Mouse (Mus musculus): Measurements from ENCODE around the gene Selenom. TPM values are rescaled to one million over a fixed set of nuclear protein-coding genes. Genes with fewer than 3 reads are reported as not detected.

The Selenom gene
- polyA plus RNA-seq, 1 experiment from 2014 or later = 79.4 TPM

DNA sequence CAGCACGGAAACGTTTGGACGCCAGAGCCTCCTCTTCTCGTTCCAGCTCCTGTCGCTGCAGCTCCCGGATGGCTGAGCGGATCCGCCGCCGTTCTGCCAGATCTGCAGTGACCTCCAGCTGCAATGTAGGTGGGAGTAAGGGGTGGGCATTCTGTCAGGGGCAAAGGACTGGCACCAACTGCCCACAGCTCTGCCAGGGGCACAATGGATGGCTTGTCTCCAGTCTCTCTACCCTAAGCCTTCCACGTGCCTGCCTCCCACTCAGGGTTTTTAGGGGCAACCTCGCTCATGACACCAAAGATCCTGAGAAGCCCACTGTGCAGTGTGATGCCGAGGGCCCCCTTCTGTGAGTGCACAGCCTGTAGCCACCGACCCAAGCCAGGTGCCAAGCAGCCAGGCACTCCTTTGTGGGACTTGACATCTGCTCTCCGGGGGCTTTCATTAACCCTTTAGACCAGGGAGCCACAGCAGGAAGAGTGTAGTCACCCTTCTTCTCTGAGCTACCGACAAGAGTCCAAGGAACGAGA, 19.0 kb downstream of the Selenom start:
- H3K9ac ChIP-seq (replicated peaks) = no peak overlapping the region

DNA sequence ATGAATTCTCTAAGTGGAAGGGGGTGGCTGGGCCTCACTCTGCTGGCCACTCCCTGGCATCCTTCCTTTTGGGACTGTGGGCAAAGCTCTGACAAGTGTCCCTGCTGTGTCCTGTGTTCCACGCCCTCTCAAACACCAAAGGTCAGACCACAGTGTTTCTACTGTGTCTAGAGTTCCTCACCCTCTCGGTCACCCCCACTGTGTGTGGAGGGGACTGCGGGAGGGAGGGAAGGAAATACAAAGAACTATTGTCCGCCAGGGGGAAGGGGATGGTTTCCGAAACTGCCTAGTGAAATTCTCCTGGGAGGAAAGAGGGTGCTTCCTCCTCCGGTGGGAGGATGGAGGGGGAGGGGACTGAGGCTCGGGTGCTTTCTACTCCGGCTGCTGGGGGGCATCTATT, 20.5 kb downstream of the Selenom start:
- H3K9me3 ChIP-seq = no peaks in the 10 kb centered on the region
- WGBS = 19% methylated on average over 8 of the region's 8 CpGs
- H3K4me2 ChIP-seq = peak overlapping the region; percentile 71
- peaks cover 34% of the 10 kb centered on the region for H3K4me1 ChIP-seq (replicated peaks)
- ATAC-seq (ENCODE audit: insufficient number of reproducible peaks, insufficient read depth, low FRiP score, low TSS enrichment, low read depth) = no peak
- peak overlapping the region; percentile 94; the same call in 1 of the 2 replicates for H3K27ac ChIP-seq
- H3K4me3 ChIP-seq (replicated peaks) = peak overlapping the region; percentile 44
- peaks cover 44% of the 10 kb centered on the region for H3K36me3 ChIP-seq
- no peaks in the 10 kb centered on the region for H3K27me3 ChIP-seq
- peak overlapping the region; percentile 47; the same call in 1 of the 2 replicates for H3K9ac ChIP-seq (replicated peaks)

More for the DNA sequence above, 19.0 kb downstream of the Selenom start:
- Histone ChIP-seq H3K4me1 (replicated peaks) (peaks cover 31% of the 10 kb centered on the region), H3K4me3 (replicated peaks) (no peak overlapping the region), H3K36me3 (peaks cover 59% of the 10 kb centered on the region), H3K9me3 (no peaks in the 10 kb centered on the region), H3K27ac (no peak overlapping the region), H3K4me2 (no peak overlapping the region), H3K27me3 (no peaks in the 10 kb centered on the region)
- 87% methylated on average over 17 of the region's 17 CpGs for WGBS
- ATAC-seq (ENCODE audit: insufficient number of reproducible peaks, insufficient read depth, low FRiP score, low TSS enrichment, low read depth) = no peak

DNA sequence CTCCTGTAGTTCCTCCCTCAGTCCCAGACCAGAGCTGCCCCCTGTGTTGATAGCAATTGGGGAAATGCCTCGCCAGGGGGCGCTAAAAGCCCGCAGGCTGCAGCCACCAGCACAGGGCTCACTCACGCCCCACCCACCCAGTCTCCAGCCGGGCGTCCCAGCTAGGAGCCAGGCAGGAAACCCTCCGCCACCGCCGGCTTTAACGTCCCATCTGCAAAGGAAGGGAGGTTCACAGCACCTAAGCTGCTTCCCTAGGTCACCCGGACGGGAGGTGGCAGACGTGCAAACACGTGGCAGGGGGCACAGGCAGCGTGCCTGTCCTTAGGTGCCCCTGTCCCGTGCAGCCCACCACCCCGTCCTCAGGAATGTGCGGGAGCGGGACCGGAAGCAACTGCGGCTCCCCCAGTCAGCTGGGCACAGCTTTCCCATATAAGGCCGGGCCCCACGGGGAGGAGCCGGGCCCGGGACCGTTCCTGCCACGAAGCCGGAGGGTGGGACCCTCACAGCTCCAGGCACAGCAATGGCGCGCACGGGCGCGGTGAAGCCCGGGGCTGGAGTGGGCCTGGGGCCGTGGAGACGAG, 21.0 kb downstream of the Selenom start:
- Histone ChIP-seq H3K36me3 (peaks cover 39% of the 10 kb centered on the region), H3K27ac (peak overlapping the region; percentile 94), H3K27me3 (no peaks in the 10 kb centered on the region), H3K9ac (replicated peaks) (peak overlapping the region; percentile 71), H3K4me2 (peak overlapping the region; percentile 71), H3K4me1 (replicated peaks) (peaks cover 34% of the 10 kb centered on the region), H3K9me3 (no peaks in the 10 kb centered on the region), H3K4me3 (replicated peaks) (peak overlapping the region; percentile 44)
- peak; percentile 89 for ATAC-seq (ENCODE audit: insufficient number of reproducible peaks, insufficient read depth, low FRiP score, low TSS enrichment, low read depth)
- 0% methylated on average over 36 of the region's 36 CpGs for WGBS

DNA sequence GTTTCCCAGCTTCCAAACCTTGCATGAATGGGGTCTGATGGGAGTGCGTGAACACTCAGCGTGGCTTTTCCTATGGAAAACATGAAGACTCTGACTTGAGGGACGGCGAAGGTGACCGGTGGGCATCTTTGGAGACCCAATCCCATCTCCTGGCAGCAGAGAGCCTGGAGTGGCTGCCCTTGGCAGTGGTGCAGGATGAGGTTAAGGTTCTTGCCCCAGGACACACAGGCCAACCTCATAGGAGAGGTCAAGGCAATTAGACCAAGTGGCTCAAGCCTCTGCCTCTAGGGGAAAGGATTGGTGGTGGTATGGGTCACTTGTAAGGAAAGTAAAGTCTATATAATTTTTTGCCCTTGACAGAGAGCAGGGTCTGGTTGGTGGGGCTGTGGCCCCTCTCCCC, 21.6 kb downstream of the Selenom start:
- peak overlapping the region; percentile 71 for H3K4me2 ChIP-seq
- H3K9ac ChIP-seq (replicated peaks) = peak overlapping the region; percentile 71
- no peak for ATAC-seq (ENCODE audit: insufficient number of reproducible peaks, insufficient read depth, low FRiP score, low TSS enrichment, low read depth)
- peaks cover 33% of the 10 kb centered on the region for H3K36me3 ChIP-seq
- H3K9me3 ChIP-seq = no peaks in the 10 kb centered on the region
- peak overlapping the region; percentile 94 for H3K27ac ChIP-seq
- no peaks in the 10 kb centered on the region for H3K27me3 ChIP-seq
- H3K4me3 ChIP-seq (replicated peaks) = peak overlapping the region; percentile 44
- WGBS = 59% methylated on average over 5 of the region's 5 CpGs
- H3K4me1 ChIP-seq (replicated peaks) = peaks cover 34% of the 10 kb centered on the region

DNA sequence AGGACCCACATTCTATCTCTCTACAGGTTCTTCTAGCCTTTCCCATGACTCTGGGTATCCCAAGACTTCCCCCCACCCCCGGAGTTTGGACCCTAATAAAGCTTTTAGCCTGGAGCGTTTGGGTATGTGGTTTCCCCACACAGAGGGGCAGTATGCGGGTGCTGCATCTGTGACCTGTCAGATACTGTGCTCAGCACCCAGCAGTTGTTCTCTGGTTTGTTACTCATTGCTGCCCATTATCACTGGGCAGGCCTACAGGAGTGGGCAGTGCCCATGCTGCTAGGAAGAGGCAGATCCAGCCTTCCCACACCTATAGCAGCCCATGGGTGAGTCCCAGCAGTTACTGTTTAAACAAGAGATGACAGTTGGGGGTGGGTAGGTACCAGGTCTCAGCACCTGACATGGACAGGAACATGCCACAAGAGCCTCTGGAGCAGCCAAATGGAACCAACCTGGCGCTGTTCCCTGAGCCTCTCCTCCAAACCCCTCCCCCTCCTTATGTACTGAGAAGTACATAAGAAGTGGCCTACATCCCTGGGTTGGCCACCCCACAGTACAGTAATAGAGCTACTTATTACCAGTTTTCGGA, 22.4 kb downstream of the Selenom start:
- H3K27me3 ChIP-seq = no peaks in the 10 kb centered on the region
- no peak for ATAC-seq (ENCODE audit: insufficient number of reproducible peaks, insufficient read depth, low FRiP score, low TSS enrichment, low read depth)
- WGBS = 96% methylated on average over 5 of the region's 5 CpGs
- H3K9me3 ChIP-seq = no peaks in the 10 kb centered on the region
- no peak overlapping the region for H3K27ac ChIP-seq
- H3K9ac ChIP-seq (replicated peaks) = no peak overlapping the region
- peak overlapping the region; percentile 71 for H3K4me2 ChIP-seq
- peaks cover 25% of the 10 kb centered on the region for H3K36me3 ChIP-seq
- H3K4me3 ChIP-seq (replicated peaks) = peak overlapping the region; percentile 44; the same call in 1 of the 2 replicates
- peaks cover 34% of the 10 kb centered on the region for H3K4me1 ChIP-seq (replicated peaks)

DNA sequence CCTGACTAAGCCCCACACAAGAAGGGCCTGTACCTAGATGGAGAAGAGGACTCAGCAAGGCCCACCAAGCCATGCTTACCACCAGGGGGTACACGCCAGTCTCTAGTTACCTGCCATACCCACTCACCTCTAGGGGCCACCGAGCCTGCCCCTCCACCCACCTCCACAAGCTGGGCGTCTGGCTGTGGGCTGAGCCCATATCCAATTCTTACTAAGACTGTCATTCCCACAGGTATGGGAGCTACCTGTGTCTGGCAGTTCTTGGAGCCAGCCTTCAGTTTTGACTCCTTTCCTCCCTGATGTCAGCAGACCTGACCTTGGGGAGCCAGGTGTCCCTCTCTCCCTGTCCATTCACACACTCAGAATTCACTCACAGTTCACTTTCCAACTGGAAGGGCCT, 23.2 kb downstream of the Selenom start:
- Histone ChIP-seq H3K4me3 (replicated peaks) (peak overlapping the region; percentile 62), H3K27ac (no peak overlapping the region), H3K36me3 (peaks cover 17% of the 10 kb centered on the region), H3K4me1 (replicated peaks) (peaks cover 34% of the 10 kb centered on the region), H3K4me2 (peak overlapping the region; percentile 71), H3K9ac (replicated peaks) (no peak overlapping the region), H3K9me3 (no peaks in the 10 kb centered on the region), H3K27me3 (no peaks in the 10 kb centered on the region)
- 85% methylated on average over 3 of the region's 3 CpGs for WGBS
- ATAC-seq (ENCODE audit: insufficient number of reproducible peaks, insufficient read depth, low FRiP score, low TSS enrichment, low read depth) = no peak

DNA sequence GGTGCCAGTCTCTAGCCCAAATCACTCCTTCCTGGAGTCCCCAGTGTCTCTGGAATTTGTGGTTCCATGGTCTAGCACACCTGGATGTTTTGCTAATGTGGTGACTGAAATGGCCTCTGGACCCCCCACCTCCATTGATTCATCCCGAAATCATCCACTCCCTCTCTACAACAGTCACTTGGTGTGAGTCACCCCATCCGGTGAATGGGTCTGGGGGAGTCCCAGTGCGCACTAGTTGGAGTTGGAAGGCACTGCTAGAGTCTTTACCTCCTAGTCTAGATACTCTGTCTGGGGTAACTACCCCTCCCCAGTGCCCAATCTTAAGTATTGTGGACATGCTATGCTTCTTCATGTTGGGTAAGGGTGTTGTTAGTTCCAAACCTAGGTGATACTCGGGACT, 23.9 kb downstream of the Selenom start:
- WGBS = 65% methylated on average over 4 of the region's 4 CpGs
- Histone ChIP-seq H3K36me3 (peaks cover 10% of the 10 kb centered on the region), H3K4me1 (replicated peaks) (peaks cover 39% of the 10 kb centered on the region), H3K9me3 (no peaks in the 10 kb centered on the region), H3K4me2 (peak overlapping the region; percentile 71), H3K27me3 (no peaks in the 10 kb centered on the region), H3K27ac (no peak overlapping the region), H3K4me3 (replicated peaks) (peak overlapping the region; percentile 62), H3K9ac (replicated peaks) (peak overlapping the region; percentile 70)
- no peak for ATAC-seq (ENCODE audit: insufficient number of reproducible peaks, insufficient read depth, low FRiP score, low TSS enrichment, low read depth)

DNA sequence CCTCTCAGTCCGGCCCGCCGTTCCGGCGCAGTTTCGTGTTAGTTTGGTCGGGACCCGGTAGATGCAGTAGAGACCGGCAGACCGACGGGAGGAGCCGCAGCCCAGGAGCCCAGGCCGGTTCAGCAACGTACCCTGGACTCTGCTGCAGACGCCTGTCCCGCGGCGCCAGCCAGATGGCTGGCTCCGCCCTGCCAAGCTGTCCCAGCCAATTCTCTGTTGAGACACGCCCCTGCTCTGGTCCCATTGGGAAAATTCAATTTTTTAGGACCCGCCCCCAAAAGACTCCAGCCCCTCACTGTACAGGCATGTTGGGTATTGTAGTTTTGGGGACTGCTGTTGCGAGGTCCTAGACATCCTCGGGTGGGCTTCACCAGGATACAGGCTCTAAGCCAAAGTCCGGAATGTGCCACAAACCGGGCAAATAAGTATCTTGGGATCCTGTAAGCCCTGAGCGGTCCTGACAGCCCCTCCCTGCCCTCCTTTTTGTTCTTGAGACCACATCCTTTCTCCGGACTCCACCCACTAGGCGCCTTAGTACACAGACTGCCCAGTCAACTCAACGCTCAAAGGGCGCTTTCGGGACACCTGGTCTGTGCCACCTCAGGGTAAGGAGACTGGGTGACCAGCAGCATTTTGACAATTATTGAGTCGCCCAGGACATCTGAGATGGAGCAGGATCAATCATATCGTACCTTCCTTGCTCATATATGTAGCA, 24.8 kb downstream of the Selenom start:
- Histone ChIP-seq H3K36me3 (peaks cover 3% of the 10 kb centered on the region; the same call in 1 of the 2 replicates), H3K4me2 (peak overlapping the region; percentile 71), H3K9me3 (0 out of 2 replicates have a peak, but pooled peaks cover under 1% of the 10 kb centered on the region), H3K27ac (no peak overlapping the region), H3K4me1 (replicated peaks) (peaks cover 39% of the 10 kb centered on the region), H3K9ac (replicated peaks) (peak overlapping the region; percentile 70), H3K4me3 (replicated peaks) (peak overlapping the region; percentile 62), H3K27me3 (no peaks in the 10 kb centered on the region)
- 5% methylated on average over 33 of the region's 33 CpGs for whole genome bisulfite sequencing
- peak; percentile 90 for ATAC-seq (ENCODE audit: insufficient number of reproducible peaks, insufficient read depth, low FRiP score, low TSS enrichment, low read depth)

DNA sequence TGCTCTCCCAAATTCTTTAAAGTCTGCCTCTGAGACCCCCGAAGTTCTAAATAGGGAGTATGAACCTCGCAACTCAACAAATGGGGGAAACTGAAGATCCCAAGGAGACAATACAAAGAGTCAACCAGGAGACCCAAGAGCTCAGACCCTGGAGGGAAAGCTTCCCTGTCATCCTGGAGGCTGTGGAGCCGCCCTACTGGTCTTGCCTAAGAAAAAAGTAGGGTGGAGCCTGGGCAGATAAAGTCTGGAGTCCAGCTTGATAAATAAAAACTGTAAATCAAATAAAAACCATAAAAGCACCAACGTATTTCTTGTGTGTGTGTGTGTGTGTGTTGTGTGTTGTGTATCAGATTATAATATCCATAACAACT, 25.3 kb downstream of the Selenom start:
- WGBS = 80% methylated on average over 4 of the region's 4 CpGs
- no peak for ATAC-seq (ENCODE audit: insufficient number of reproducible peaks, insufficient read depth, low FRiP score, low TSS enrichment, low read depth)
- peak overlapping the region; percentile 62 for H3K4me3 ChIP-seq (replicated peaks)
- H3K4me1 ChIP-seq (replicated peaks) = peaks cover 37% of the 10 kb centered on the region
- H3K9ac ChIP-seq (replicated peaks) = no peak overlapping the region
- peaks cover 3% of the 10 kb centered on the region; the same call in 1 of the 2 replicates for H3K36me3 ChIP-seq
- H3K4me2 ChIP-seq = peak overlapping the region; percentile 71
- H3K27me3 ChIP-seq = no peaks in the 10 kb centered on the region
- H3K9me3 ChIP-seq = peaks cover 6% of the 10 kb centered on the region; the same call in 1 of the 2 replicates
- no peak overlapping the region for H3K27ac ChIP-seq

DNA sequence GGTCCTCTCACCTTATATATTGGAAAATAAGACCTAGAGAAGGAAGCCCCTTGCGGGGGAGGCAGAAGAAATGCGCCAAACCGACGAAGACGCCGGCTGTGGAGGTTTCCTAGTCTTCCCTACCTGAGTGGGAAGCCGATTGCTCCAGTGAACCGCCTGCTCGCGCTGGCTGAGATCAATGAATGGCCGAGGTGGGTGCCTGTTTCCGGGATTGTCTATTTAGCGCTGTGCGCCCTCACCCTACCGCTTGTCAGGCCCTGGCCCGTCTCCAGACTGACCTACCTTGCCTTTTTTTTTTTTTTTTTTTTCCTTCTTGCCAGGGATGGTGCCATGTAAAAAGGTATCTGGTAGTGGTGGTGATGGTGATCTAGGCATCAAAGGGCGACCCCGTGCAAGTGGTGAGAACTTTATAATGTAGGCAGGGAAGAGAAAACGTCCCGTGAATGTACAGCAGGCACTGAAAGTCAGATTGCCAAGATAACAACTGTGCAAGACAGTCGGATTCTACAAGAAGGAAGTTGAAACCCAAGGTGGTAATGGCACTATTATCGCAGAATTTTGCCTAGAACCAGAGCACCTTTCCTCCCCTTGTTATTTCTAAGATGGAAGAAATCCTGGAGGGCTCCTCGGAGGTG, 26.1 kb downstream of the Selenom start, which contains the start of gene Smtn:
TSS of gene Smtn (minus strand) at position 162 of the 635 bp plus-strand sequence.
- Histone ChIP-seq H3K4me1 (replicated peaks) (peaks cover 33% of the 10 kb centered on the region), H3K27me3 (no peaks in the 10 kb centered on the region), H3K4me3 (replicated peaks) (peak within 1 kb of the TSS; percentile 62), H3K9me3 (peaks cover 6% of the 10 kb centered on the region; the same call in 1 of the 2 replicates), H3K27ac (no peak within 1 kb of the TSS), H3K4me2 (peak within 1 kb of the TSS; percentile 71), H3K9ac (replicated peaks) (peak within 1 kb of the TSS; percentile 70), H3K36me3 (peaks cover 3% of the 10 kb centered on the region; the same call in 1 of the 2 replicates)
- no peak for ATAC-seq (ENCODE audit: insufficient number of reproducible peaks, insufficient read depth, low FRiP score, low TSS enrichment, low read depth)
- WGBS = 88% methylated on average over 23 of the region's 23 CpGs
